Mouse (Mus musculus) neural tube, embryonic 15.5 days (tissue): ENCODE data around the gene Card11. TPM values are rescaled to one million over a fixed set of nuclear protein-coding genes. Genes with fewer than 3 reads are reported as not detected.

Experiments used
- microRNA-seq: library from miRNA; unstranded; fragments of <30 nt; microRNA quantifications from one replicate; pipeline ENCODE4, GENCODE M21; 2017
- polyA plus RNA-seq: library from polyadenylated mRNA; unstranded; fragments of >200 nt; fragmentation: Nextera tagmentation; extraction: Ambion mirVana; gene quantifications from 2 replicates; pipeline ENCODE4 v1.2.1, GENCODE M21; 2015

Gene Card11
- polyA plus RNA-seq, 1 experiment from 2014 or later: 0.26 TPM

Small RNA genes within 50 kb of the gene (microRNA-seq; reads per million reads assigned to microRNA genes)
- not detected for gene Gm44385

Other genes with a start within 250 kb of the Card11 start
- 17.7 and 43.8 TPM in 2 replicates for gene Gna12, start 170.2 kb downstream of the Card11 start, polyA plus RNA-seq
- gene Sdk1, start 240.9 kb upstream of the Card11 start, polyA plus RNA-seq: 2.7 TPM in 2 replicates